Mouse (Mus musculus) heart, postnatal 0 days (tissue): ENCODE results near the gene Mrpl39.

Experiments
- CTCF ChIP-seq: IDR thresholded peaks from 2 replicates; pipeline ENCODE4 v1.5.1; 2016; ENCODE audit warnings: antibody characterized with exemption, control low read depth, low read depth
- EP300 ChIP-seq: IDR thresholded peaks from 2 replicates; pipeline ENCODE4 v1.6.1; 2016; ENCODE audit warnings: antibody characterized with exemption, low read depth

GRCm38 (mm10) chr16:84734806-84735165 lies 756 bp downstream of the Mrpl39 start:
- TF ChIP-seq CTCF = no peak
- TF ChIP-seq EP300 = no peak
